Mouse (Mus musculus) mouse trophoblast stem cell (cell line): Measurements from ENCODE around the gene Larp1b.
"Not testable (repeated sequence)": the region's sequence is repeated elsewhere in the genome, so short reads cannot be mapped to it uniquely, and the experiment has no call there.

Source experiments
- in situ Hi-C, 2 experiments: fragments of 300-500 bp; cut with MseI, MboI; formaldehyde crosslinking; loops; 2 replicates in 1 of 2; 3 replicates in 1 of 2; pipeline ENCODE4 v1.15.1; 2025

Larp1b gene

DNA sequence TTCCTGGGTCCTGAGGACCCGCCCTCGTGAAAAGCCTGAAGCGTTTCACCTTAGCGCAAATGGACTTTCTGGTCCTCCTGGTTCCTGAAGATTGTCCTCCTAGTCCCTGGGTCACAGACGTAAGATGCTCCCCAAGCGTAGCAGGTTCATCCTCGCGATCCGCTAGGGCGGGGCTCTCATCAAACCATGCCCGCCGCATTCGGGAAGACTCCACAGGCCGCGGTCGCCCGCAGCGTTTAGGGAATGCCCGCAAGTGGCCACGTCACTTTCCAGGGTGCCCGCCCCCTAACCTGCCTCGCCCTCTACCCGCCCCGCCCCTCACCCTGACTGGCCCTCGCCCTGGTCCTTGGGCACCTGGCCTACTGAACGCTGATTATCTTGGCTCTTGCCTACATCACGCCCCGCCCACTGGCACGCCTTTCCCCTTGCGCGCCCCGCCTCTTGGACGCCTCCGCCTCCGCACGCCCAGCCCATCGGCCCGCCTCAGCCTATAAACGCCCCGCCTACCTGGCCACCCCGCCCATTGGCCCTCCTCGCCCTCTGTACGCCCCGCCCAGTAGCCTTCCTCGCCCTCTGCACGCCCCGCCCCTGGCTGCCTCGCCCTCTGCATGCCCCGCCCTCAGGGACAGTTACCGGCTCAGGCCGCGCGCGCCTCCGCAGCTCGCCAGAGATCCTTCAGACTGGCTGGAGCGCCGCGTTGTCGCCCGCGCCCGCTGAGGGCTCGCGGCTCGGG, at the start of gene Larp1b:
Gene Larp1b, plus strand, starts transcription at position 659 of the 733 bp plus-strand sequence.
- in situ Hi-C loops, result no loop called here

DNA sequence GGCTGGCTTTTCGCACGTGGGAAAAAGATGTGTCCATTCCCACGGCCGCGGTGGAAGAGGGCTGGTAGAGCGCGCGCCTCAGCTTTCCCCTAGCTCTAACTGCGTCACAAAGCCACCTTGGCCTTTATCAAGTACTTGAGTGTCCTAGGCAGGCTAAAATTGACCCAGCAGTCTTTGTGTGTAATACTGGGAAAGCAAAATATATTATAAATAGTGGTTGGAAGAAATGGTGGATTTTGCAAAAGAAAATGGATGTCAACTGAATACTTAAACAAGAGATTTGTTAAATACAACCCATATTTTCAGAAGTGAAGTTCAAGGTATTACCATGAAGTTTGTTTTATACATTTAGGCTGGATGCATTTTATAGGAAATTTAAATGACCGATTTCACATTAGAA, 47.2 kb upstream of the Larp1b start, which contains the start of gene 1700034I23Rik:
Gene 1700034I23Rik, minus strand, starts transcription at position 101 of the 400 bp plus-strand sequence.
- in situ Hi-C loops, result not testable (repeated sequence)

GRCm38 (mm10) chr3:40938189-40938588, 11.4 kb upstream of the Larp1b start:
- in situ Hi-C loops, result no loop called here

DNA sequence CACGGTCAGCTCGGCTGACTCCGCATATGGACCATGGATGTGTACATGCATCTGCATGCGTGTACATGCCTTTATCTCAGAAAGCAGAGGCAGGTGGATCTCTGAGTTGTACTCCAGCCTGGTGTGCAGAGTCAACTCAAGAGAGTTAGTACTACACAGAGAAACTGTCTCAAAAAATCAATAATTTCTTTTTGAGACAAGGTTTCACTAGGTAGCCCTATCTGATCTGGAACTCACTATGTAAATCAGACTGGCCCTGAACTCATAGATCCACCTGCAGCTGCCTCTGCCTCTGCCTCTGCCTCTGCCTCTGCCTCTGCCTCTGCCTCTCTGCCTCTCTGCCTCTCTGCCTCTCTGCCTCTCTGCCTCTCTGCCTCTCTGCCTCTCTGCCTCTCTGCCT, 11.0 kb upstream of the Larp1b start:
- in situ Hi-C loops, result no loop called here

- in situ Hi-C loops, result no loop called here
Measured at GRCm38 (mm10) chr3:40939019-40939418, 10.6 kb upstream of the Larp1b start.

GRCm38 (mm10) chr3:40949903-40950600, 424 bp downstream of the Larp1b start:
- in situ Hi-C loops, result no loop called here

DNA sequence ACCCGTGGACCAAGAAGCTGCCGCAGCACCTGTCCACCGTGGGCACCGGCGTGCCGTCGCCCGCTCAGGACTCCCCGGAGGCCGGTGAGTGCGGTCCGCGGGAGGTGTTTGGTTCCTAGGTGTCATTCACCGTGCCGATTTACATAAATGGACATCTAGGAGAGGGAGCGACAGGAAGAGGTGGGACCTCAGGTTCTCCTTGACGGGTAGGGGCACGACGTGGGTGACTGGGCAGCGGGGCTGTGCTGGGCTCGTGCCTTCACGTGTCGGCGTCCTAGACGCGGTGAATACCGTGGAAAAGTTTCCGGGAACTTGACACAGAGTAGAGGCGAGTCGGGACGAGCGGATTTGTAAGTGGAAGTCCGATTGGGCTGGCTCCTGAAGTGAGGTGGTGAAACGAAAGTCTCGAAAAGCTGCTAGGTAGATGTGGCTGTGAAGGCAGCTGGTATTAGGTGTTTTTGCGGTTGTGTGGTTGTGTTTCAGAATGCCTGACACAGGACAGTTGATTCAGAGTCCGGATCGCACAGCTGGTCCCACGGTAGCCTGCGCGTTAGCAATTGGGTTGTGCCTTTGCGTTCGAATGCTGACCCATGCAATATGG, 1.1 kb downstream of the Larp1b start:
- in situ Hi-C loops, result no loop called here

DNA sequence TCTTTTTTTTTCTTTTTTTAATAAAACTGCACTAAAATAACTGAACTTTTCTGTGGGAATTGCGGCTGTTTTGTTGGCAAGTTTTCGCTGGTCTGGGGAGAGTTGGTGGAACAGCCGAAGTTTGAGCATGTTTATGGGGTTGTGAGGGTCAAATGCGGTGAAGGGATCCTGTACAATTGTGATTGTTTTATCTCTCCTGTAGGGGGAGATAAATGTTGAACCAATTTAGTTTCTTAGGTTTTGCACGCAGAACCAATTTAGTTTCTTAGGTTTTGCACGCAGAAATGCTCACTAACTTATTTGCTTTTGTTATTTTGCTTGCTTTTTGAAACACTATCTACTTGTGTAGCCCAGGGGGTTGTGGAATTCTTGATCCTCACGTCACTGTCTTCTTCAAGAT, 1.7 kb downstream of the Larp1b start:
- in situ Hi-C loops, result no loop called here

DNA sequence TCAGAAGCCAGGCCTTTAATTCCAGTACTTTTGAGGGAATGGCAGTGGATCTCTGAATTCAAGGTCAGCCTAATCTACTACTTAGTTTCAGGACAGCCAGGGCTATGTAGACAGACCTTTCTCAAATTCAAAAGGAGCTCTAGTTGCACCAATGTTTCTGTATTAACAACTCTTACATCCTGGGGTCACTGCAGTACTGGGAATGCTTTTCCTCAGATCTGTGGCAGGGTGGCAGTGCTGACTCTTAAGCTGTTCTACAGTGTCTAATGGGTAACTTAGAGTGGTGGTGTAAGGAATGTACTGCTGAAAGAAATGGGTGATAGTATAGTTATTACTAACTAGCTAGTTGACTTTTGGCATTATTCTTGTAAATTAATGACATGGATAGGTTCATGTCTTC, 3.0 kb downstream of the Larp1b start:
- in situ Hi-C loops, result no loop called here

DNA sequence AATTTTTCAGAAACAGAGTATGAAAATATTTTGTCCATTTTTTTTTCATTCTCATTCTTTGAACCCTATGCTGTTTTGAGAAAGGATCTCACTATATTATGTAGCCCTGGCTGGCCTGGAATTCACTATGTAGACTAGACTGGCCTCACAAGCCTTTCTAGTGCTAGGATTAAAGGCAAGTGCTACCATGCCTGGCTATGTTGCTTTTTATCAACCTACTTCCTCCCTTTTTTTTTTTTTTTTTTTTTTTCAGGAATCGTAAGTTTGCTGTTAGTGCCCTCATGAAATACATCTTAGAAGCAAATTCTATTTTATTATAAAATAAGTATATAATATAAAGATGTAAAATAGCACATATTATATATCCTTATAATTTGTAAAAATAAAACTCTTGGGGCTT, 5.2 kb downstream of the Larp1b start:
- in situ Hi-C loops, result no loop called here

DNA sequence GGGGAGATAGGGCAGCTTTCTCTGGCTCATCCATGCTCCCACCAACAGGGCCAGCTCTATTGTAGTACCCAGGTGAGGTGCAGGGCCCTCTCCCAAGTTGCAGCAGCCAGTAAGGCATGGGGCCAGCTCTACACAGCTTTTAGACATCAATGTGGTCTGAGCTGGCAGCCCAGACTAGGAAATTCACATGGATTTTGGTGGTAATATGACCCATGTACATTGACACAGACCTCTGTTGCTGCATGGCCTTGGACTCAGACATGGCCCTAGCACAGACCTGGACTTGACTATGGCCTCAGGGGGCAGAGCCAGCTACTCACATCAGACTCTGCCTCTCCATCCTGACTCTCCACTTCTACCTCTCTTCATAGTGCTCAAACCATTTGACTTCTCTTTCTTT, 9.2 kb downstream of the Larp1b start:
- in situ Hi-C loops, result no loop called here

GRCm38 (mm10) chr3:40980758-40981157, 31.1 kb downstream of the Larp1b start:
- in situ Hi-C loops, result no loop called here

GRCm38 (mm10) chr3:40987539-40987938, 37.9 kb downstream of the Larp1b start:
- in situ Hi-C loops, result no loop called here

DNA sequence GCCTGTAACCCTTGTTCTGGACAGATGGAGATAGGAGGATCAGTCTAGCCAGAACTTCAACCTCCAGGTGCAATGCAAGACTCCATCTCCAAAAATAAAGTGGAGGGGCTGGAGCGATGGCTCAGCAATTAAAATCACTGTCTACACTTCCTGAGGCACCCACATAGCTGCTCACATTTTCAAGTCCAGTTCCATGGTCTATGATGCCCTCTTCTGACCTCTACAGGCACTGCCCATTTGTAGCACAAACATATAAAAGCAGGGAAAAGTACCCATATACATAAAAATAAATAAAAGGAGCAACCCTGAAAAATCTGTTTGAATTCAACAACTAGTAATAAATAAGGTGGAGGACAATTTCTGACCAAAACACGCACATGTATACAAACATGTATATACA, 39.1 kb downstream of the Larp1b start:
- in situ Hi-C loops, result no loop called here

DNA sequence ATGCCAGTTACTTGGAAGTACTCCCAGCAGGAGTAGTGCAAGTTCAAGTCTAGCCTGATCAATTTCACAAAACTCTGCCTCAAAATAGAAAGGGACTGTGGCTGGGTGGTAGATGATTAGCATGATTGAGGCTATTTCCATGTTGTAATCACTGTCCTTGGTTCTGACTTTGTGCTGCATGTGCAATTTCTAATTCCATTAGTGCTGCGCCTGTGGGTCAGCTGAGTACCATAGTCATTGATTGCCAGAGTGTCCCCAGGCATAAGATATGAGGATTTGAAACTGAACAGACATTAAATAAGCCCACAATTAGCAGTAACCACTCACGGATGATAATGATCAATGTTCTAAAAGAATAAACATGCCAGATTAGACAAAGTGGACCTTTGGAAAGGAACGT, 41.9 kb downstream of the Larp1b start:
- in situ Hi-C loops, result no loop called here

DNA sequence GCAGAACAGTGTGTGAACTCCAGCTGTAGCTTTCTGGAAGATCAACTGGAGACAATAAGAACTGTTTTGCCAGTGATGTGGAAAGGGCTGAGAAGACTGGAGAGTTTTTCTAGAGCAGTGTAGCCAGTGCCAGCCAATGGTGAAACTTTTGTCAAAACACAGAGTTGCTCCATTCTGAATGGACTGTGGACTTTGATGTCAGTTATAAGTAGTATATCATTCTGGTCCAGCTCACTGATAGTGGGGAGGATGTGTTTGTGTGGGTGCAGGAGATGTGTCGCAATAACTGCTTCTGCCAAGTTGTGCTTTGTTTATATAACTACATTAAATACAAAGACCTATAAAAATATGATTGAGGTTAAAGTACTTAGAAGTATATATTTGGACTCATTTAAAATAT, 45.5 kb downstream of the Larp1b start:
- in situ Hi-C loops, result no loop called here

DNA sequence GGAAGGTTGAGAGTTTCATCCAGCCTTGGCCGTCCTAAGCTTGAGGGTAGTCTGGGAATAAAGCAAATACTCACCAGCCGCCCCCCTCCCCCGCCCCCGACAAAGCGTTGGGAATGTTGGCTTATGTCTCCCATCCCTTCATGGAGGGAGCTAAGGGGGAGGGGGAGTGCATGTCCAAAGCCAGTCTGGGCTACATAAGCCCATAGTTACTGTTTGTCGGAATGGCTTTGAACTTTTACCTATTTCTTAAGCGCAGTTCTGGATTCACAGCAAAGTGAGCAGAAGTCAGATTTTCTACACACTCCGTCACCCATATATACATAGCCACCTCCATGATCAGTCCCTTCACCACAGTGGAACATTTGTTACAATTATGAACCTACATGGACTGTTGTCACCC, 59.7 kb downstream of the Larp1b start:
- in situ Hi-C loops, result no loop called here

GRCm38 (mm10) chr3:41009990-41010389, 60.4 kb downstream of the Larp1b start:
- in situ Hi-C loops, result no loop called here

- in situ Hi-C loops, result no loop called here
Measured at GRCm38 (mm10) chr3:41010701-41011100, 61.1 kb downstream of the Larp1b start.

DNA sequence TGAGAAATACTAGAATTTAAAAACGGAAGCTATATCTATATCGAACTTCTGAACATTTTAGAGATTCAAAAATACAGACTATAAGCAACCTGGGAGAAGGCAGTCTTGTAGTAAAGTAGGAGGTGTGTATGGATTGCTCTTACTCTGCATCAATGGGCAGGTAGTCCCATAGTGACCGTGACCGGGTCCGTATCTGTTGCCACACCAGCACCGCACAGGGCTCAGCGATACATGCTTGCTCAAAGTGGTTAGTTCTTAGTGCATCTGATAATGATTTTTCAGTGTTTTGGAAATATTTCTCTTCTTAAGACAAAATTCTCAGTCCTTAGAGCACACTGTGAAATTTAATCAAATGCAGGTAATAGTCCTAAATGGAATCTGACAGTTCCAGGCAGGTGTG, 62.8 kb downstream of the Larp1b start:
- in situ Hi-C loops, result no loop called here

DNA sequence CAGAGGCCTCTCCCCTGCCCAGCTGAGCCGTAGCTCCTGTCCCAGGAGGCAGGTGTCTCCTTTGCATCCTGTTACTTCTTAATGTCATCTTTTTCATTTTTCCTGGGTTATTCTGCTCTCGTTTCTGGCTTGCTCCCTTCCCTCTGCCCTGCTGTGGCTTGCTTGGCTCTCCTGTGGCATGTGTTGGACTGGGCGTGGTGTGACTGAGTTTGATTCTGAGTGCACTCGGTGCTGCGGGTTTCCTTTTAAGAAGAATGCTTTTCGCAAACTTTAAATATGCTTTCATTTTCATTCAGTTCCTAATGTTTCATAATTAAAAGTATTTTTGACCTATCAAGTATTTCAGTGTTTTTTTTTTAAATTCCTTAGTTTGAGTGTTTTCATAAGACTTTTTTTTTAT, 65.3 kb downstream of the Larp1b start:
- in situ Hi-C loops, result no loop called here

DNA sequence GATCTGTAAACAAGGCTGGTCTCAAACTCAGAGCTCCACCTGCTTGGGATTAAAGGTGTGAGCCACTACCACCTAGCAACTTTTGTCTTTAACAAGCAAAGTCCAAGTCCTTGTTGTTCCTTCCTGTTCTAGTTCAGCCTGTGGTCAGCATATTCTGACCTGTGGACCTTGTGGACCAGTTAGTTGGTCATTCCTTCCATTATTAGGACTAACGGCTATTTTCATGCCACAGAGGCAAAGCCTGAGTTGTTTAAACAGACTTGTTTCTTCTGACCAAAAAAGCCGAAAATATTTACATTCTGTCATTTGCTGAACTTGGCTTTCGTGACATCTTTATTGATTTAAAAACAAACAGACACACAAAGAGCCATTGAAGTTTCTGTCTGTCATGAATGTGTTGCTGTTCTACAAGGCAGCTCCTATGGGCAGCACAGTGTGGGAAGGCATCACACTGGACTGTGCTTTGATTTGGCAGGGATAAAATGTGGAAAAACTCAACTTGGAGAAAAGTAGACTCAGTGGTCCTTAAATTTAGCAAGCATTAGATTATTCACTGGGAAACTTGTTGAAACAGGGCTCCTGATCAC, 68.5 kb downstream of the Larp1b start:
- in situ Hi-C loops, result no loop called here

- in situ Hi-C loops, result no loop called here
Measured at GRCm38 (mm10) chr3:41020687-41021086, 71.1 kb downstream of the Larp1b start.
